Mouse (Mus musculus): ENCODE results near the gene Ppa2.

GRCm38 (mm10) chr3:133288795-133289194 is 21.1 kb upstream of the Ppa2 start:
- TF ChIP-seq CHD2 (IDR thresholded peaks at IDR 0.05; ENCODE audit: low read depth, low read length): no peak
- TF ChIP-seq MAFK (IDR thresholded peaks at IDR 0.05; ENCODE audit: insufficient read depth, low read depth, low read length): no peak
- TF ChIP-seq ZNF384 (IDR thresholded peaks at IDR 0.05; ENCODE audit: low read depth, low read length): no peak

Data from ES-E14 (cell line).